Mouse (Mus musculus): Measurements from ENCODE around the gene Cytip. TPM values are rescaled to one million over a fixed set of nuclear protein-coding genes. Genes with fewer than 3 reads are reported as not detected.

Cytip gene
- polyA plus RNA-seq, 1 experiment from 2014 or later = 20.1 TPM

DNA sequence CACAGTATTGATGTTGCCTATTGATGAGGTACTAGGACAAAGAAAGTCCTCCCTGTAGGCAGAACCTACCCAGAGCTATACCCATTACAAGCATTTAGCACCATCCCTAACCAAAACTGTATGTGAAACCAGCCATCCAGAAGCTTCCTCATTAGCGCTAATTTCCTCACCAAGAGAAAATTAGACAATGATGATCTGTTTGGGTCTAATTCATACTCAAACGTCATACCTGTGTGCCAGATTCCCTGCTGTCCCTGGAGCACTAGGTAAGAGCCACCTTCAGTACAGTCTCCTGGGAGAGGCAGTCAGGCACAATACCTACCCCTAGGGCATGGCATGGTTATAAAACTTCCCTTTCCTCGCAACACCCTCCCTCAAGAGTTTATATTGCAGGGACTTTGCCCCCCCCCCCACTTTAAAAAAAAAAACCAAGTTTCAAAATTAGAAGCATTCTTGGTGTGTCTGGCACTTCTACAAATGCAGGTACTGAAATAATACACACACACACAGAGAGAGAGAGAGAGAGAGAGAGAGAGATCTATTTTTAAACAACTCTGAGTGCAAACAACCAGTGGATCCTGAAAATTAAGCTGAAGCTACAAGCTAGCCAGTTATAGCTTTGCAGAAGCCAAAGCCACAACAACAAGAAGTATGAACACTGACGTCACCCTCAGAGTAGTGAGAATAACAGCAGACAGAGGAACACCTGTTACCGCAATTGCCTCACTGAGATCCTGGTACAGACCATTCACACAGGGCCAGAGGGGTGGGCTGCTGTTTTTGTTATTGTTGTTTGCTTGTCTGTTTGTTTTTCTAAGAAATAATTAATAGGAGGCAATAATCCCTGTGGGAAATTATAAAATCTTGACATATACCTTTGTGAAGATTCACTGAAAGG, 38.6 kb downstream of the Cytip start:
- no peaks in the 10 kb centered on the region for H3K36me3 ChIP-seq (ENCODE audit: inconsistent target)
- peaks cover 59% of the 10 kb centered on the region for H3K79me2 ChIP-seq (ENCODE audit: inconsistent target)
- 4% methylated on average over 5 of the region's 5 CpGs for WGBS (ENCODE audit: missing documents)
- H3K27ac ChIP-seq = peak overlapping the region; percentile 37
- peak overlapping the region; percentile 7; the same call in 1 of the 2 replicates for H3K4me3 ChIP-seq (ENCODE audit: inconsistent target)

DNA sequence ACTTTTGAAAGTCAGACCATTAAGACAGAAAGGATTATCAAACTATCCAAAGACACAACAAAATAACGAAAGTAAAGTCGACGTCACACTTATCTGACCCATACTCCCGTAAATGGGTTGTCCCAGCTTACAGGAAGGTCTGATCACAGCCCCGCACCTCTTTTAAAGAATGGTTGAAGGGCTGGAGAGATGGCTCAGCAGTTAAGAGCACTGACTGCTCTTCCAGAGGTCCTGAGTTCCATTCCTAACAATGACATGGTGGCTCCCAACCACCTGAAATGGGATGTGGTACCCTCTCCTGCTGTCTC, 39.3 kb downstream of the Cytip start:
- Histone ChIP-seq H3K4me3 (ENCODE audit: inconsistent target) (peak overlapping the region; percentile 7; the same call in 1 of the 2 replicates), H3K79me2 (ENCODE audit: inconsistent target) (peaks cover 59% of the 10 kb centered on the region), H3K27ac (peak overlapping the region; percentile 37), H3K36me3 (ENCODE audit: inconsistent target) (no peaks in the 10 kb centered on the region)
- WGBS (ENCODE audit: missing documents) = 23% methylated on average over 5 of the region's 5 CpGs

DNA sequence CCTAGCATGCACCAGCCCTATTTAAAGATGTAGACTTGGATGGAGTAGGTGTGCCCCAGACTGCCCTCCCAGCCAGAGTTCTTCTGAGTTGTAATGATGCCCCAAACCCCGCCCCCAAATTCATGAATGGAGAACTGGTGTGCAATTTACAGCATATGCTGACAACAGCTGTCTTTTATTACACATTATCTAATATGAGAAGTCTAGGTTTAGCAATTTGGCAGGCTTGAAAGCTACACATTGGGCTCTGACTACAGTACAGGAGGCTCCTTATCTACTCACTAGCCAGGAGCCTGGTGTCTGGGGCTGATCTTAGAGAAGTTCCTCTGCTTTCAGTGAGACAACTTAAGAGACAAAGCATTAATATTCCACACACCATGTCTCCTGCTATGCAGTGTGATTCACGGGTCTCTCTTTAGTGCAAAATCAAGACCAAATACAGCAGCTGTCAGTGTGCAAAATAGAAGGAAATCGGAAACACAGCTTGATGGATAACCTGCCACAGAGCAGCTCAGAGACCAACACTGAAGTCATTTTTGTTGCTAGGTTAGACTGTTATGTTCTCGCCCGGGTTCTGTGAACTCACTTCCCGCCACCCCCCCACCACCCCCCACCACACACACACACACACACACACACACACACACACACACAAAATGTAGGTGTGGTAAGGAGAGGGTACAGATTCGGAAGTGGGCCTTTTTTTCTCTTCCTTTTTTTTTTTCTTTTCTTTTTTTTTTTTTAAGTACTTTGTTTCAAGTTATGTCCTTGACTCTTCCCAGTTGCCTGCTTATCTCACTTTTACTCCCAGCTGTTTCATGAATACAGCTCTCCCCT, 39.8 kb downstream of the Cytip start:
- peaks cover 59% of the 10 kb centered on the region for H3K79me2 ChIP-seq (ENCODE audit: inconsistent target)
- H3K27ac ChIP-seq = peak overlapping the region; percentile 37
- H3K36me3 ChIP-seq (ENCODE audit: inconsistent target) = no peaks in the 10 kb centered on the region
- peak overlapping the region; percentile 7; the same call in 1 of the 2 replicates for H3K4me3 ChIP-seq (ENCODE audit: inconsistent target)
- 25% methylated on average over 2 of the region's 7 CpGs for WGBS (ENCODE audit: missing documents)

DNA sequence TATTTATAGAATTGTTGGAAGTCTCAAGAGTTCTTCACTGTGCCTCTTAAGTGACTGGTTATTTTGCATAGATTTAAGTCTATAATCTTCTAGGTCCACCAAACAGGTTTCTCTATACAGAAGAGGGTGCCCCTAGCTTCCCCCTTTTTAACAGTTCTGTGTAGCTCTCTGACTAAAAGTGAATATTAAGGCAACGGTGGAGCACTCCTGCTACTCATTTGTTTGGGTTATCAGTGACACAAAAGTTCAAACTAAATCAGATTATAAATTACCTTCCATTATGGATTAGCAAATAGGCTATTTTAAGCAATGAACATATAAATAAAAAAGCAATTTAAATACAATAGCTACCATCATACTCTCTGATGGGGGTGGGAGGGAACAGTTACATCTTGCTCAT, 40.8 kb downstream of the Cytip start:
- Histone ChIP-seq H3K4me3 (ENCODE audit: inconsistent target) (no peak overlapping the region), H3K27ac (no peak overlapping the region), H3K36me3 (ENCODE audit: inconsistent target) (no peaks in the 10 kb centered on the region; the same call in 1 of the 2 replicates), H3K79me2 (ENCODE audit: inconsistent target) (peaks cover 57% of the 10 kb centered on the region)
- WGBS (ENCODE audit: missing documents) = 44% methylated on average over 1 of the region's 1 CpGs

DNA sequence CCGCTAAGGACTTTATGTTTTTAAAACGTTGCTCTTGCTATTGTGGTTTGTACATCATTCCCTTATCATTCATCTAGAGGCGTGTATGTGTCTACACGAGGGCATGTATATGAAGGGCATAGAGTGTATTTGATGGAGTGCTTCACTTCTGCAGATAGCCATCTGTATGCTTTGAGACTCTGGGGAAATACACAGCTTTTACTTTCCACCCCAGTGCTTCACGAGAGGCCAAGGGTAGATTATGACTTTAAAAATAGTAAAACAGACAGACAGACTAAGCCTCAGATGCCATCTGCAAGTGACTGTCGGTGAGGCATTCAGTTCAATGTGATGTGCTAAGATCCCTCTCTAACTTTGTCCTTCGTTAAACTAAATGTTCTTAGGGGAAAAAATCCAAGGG, 41.6 kb downstream of the Cytip start:
- Histone ChIP-seq H3K27ac (no peak overlapping the region), H3K4me3 (ENCODE audit: inconsistent target) (no peak overlapping the region), H3K79me2 (ENCODE audit: inconsistent target) (peaks cover 49% of the 10 kb centered on the region), H3K36me3 (ENCODE audit: inconsistent target) (peaks cover 6% of the 10 kb centered on the region; the same call in 1 of the 2 replicates)
- 77% methylated on average over 7 of the region's 7 CpGs for WGBS (ENCODE audit: missing documents)

- no peak overlapping the region for H3K27ac ChIP-seq
- WGBS (ENCODE audit: missing documents) = 27% methylated on average over 7 of the region's 7 CpGs
- no peak overlapping the region for H3K4me3 ChIP-seq (ENCODE audit: inconsistent target)
- H3K36me3 ChIP-seq (ENCODE audit: inconsistent target) = peaks cover 23% of the 10 kb centered on the region; the same call in 1 of the 2 replicates
- peaks cover 17% of the 10 kb centered on the region; the same call in 1 of the 2 replicates for H3K79me2 ChIP-seq (ENCODE audit: inconsistent target)
These were observed 45.3 kb downstream of the Cytip start for GRCm38 (mm10) chr2:58149983-58150405.

DNA sequence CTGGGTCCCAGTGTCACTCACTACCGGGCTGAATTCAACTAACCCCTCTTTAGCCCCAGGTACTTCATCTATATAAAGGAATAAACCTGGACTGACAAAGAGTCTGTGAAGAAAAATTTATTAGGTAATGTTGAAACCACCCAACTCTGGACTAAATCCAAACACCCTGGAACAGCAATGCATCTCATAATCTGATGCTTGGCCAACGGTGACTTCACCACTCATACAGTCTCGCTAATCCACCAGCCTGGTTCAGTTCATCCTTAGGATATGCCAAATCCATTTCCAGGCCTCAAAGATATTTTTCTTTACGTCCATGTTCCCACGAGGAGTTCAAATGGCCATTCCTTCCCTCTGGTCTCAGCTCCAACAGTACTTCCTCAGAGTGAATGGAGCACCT, 48.8 kb downstream of the Cytip start:
- Histone ChIP-seq H3K4me3 (ENCODE audit: inconsistent target) (no peak overlapping the region), H3K79me2 (ENCODE audit: inconsistent target) (no peaks in the 10 kb centered on the region), H3K36me3 (ENCODE audit: inconsistent target) (peaks cover 23% of the 10 kb centered on the region; the same call in 1 of the 2 replicates), H3K27ac (no peak overlapping the region)
- WGBS (ENCODE audit: missing documents) = 88% methylated on average over 5 of the region's 5 CpGs

DNA sequence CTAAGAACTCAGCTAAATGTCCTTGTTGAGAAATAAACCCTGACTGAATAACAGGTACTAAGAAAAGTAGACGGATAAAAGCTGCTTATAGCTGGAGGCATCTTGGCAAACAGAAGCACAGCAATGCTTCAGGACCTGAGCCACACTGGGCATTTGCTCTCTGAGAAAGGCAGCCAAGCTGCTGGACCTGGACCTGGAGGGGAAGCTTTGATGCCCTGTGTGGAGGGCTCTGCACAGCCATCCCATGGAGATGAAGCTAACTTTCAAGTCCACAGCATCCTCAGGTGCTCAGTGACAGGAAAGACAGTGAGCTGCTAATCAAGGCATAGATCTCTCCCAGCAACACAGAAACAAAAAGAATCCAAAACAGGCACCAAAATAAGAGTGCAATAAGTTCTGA, 54.8 kb downstream of the Cytip start:
- Histone ChIP-seq H3K79me2 (ENCODE audit: inconsistent target) (no peaks in the 10 kb centered on the region), H3K36me3 (ENCODE audit: inconsistent target) (peaks cover 3% of the 10 kb centered on the region; the same call in 1 of the 2 replicates), H3K27ac (no peak overlapping the region), H3K4me3 (ENCODE audit: inconsistent target) (no peak overlapping the region)
- WGBS (ENCODE audit: missing documents) = 83% methylated on average over 1 of the region's 1 CpGs

- no peak overlapping the region for H3K4me3 ChIP-seq (ENCODE audit: inconsistent target)
- 94% methylated on average over 5 of the region's 5 CpGs for WGBS (ENCODE audit: missing documents)
- H3K36me3 ChIP-seq (ENCODE audit: inconsistent target) = no peaks in the 10 kb centered on the region
- H3K27ac ChIP-seq = no peak overlapping the region
- no peaks in the 10 kb centered on the region for H3K79me2 ChIP-seq (ENCODE audit: inconsistent target)
These were observed 56.7 kb downstream of the Cytip start for GRCm38 (mm10) chr2:58138611-58139010.

DNA sequence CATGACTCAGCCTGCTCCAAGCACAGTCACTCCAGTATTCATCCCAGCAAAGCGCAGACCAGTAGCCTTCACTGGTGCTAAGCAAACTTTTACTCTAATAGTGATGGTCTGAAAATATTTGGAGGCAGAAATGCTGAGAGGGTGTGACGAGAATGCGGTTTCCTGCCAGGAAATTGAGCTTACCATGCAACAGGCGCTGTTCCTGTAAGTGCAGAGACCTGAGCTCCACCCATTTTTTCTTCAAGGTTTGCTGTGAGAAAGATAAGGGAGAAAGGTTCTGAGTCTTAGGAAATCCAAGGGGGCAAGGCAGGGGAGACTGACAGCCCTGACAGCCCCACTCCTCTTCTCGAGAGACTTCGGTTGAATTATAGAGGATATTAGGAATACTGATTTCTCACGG, 57.7 kb downstream of the Cytip start:
- Histone ChIP-seq H3K4me3 (ENCODE audit: inconsistent target) (no peak overlapping the region), H3K27ac (no peak overlapping the region), H3K36me3 (ENCODE audit: inconsistent target) (no peaks in the 10 kb centered on the region), H3K79me2 (ENCODE audit: inconsistent target) (no peaks in the 10 kb centered on the region)
- 6% methylated on average over 7 of the region's 7 CpGs for WGBS (ENCODE audit: missing documents)

DNA sequence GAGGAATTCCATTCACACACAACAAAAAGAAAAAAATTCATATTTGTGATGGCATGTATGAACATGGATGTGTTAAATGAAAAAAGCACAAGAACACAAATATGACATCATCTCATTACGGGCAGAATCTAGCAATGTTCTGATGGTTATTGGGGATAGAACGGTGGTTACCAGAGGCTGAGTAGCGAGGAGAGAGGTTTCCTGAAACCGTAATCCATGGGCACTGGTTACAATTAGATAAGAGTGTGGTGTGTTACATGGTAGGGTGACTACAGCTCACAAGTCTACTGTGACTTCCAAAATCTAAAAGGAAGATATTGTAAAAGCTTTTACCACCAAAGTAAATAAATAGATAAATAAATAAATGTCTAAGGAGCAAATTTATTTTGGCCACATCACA, 58.8 kb downstream of the Cytip start:
- no peak overlapping the region for H3K4me3 ChIP-seq (ENCODE audit: inconsistent target)
- H3K79me2 ChIP-seq (ENCODE audit: inconsistent target) = no peaks in the 10 kb centered on the region
- no peaks in the 10 kb centered on the region for H3K36me3 ChIP-seq (ENCODE audit: inconsistent target)
- H3K27ac ChIP-seq = no peak overlapping the region
- WGBS (ENCODE audit: missing documents) = 86% methylated on average over 4 of the region's 4 CpGs

DNA sequence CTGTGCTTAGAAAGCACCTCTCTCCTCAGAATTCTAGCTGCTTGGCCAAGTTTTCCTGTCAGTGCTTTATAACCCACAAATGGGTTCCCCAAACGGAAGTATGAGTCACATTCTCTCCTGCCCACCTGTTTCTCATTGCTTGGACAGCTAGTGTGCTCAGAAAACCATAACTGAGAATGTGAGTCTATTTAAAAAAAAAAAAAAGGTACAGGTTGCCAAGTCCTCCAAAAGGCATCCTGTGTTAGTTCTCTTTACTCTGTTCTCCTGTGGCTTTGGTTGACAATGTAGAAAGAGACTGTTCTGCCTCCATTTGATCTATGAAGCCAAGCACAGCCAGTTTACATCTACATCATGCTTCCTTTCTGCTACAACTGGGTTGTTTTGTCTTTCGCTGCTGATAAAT, 60.3 kb downstream of the Cytip start:
- Histone ChIP-seq H3K27ac (no peak overlapping the region), H3K4me3 (ENCODE audit: inconsistent target) (no peak overlapping the region), H3K79me2 (ENCODE audit: inconsistent target) (no peaks in the 10 kb centered on the region), H3K36me3 (ENCODE audit: inconsistent target) (no peaks in the 10 kb centered on the region)
- 59% methylated on average over 2 of the region's 2 CpGs for WGBS (ENCODE audit: missing documents)

DNA sequence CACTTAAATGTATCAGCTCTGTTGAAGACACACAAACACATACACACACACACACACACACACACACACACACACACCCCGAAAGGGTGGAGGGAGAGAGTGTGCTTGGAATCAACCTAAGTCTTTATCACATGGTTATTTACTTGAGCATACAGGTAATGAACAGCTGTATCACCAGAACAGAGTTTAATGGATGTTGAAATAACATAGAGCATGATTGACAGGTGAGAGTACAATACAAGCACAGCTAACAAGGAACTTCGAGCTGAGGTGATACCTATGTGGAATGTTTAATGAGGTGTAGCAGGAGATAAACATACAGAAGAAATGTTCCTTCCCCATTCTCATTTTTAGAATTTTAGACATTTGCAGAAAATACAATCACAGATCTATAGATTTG, 62.7 kb downstream of the Cytip start:
- no peaks in the 10 kb centered on the region for H3K36me3 ChIP-seq (ENCODE audit: inconsistent target)
- H3K4me3 ChIP-seq (ENCODE audit: inconsistent target) = no peak overlapping the region
- 79% methylated on average over 2 of the region's 2 CpGs for WGBS (ENCODE audit: missing documents)
- no peak overlapping the region for H3K27ac ChIP-seq
- H3K79me2 ChIP-seq (ENCODE audit: inconsistent target) = no peaks in the 10 kb centered on the region

GRCm38 (mm10) chr2:58129903-58130302, 65.4 kb downstream of the Cytip start:
- no peaks in the 10 kb centered on the region for H3K36me3 ChIP-seq (ENCODE audit: inconsistent target)
- H3K79me2 ChIP-seq (ENCODE audit: inconsistent target) = no peaks in the 10 kb centered on the region
- no peak overlapping the region for H3K27ac ChIP-seq
- no peak overlapping the region for H3K4me3 ChIP-seq (ENCODE audit: inconsistent target)
- 51% methylated on average over 5 of the region's 5 CpGs for WGBS (ENCODE audit: missing documents)

- H3K4me3 ChIP-seq (ENCODE audit: inconsistent target) = no peak overlapping the region
- H3K79me2 ChIP-seq (ENCODE audit: inconsistent target) = no peaks in the 10 kb centered on the region
- H3K27ac ChIP-seq = no peak overlapping the region
- WGBS (ENCODE audit: missing documents) = 7% methylated on average over 2 of the region's 4 CpGs
- H3K36me3 ChIP-seq (ENCODE audit: inconsistent target) = no peaks in the 10 kb centered on the region
These were observed 84.2 kb downstream of the Cytip start for GRCm38 (mm10) chr2:58111105-58111504.

All from macrophage (primary cell).